Mouse (Mus musculus) midbrain, embryonic 13.5 days (tissue): ENCODE results near the gene Prkar1a. TPM values are rescaled to one million over a fixed set of nuclear protein-coding genes. Genes with fewer than 3 reads are reported as not detected.
A peak's percentile ranks its signal among the peaks of the same experiment; 100 is the strongest.

ENCODE experiments used
- ATAC-seq: fragments of 200-750 bp; cut with Nextera tagmentation; 2 replicates; pipeline ENCODE4 v1.8.0; 2017; ENCODE audit warnings: mild to moderate bottlenecking, moderate TSS enrichment, moderate library complexity
- H3K27ac ChIP-seq: fragments of 300-500 bp; sonication (generic); 2 replicates; pipeline ENCODE4 v1.5.1; 2015; ENCODE audit warnings: inconsistent platforms, mild to moderate bottlenecking, moderate library complexity
- H3K27me3 ChIP-seq: fragments of 300-500 bp; sonication (generic); 2 replicates; pipeline ENCODE4 v1.6.1; 2015; ENCODE audit warnings: mild to moderate bottlenecking, inconsistent platforms
- H3K36me3 ChIP-seq: fragments of 300-500 bp; sonication (generic); 2 replicates; pipeline ENCODE4 v1.6.1; 2015; ENCODE audit warnings: mild to moderate bottlenecking, inconsistent platforms
- H3K4me1 ChIP-seq: fragments of 300-500 bp; sonication (generic); replicated peaks from 2 replicates; pipeline ENCODE4 v1.6.1; 2015; ENCODE audit warnings: inconsistent platforms
- H3K4me2 ChIP-seq: fragments of 300-500 bp; sonication (generic); replicated peaks from 2 replicates; pipeline ENCODE4 v1.6.1; 2015; ENCODE audit warnings: moderate library complexity, mild to moderate bottlenecking, inconsistent platforms
- H3K4me3 ChIP-seq: fragments of 300-500 bp; sonication (generic); replicated peaks from 2 replicates; pipeline ENCODE4 v1.5.1; 2015; ENCODE audit warnings: mild to moderate bottlenecking, inconsistent platforms
- H3K9ac ChIP-seq: fragments of 300-500 bp; sonication (generic); replicated peaks from 2 replicates; pipeline ENCODE4 v1.6.1; 2015; ENCODE audit warnings: mild to moderate bottlenecking, inconsistent platforms
- H3K9me3 ChIP-seq: fragments of 300-500 bp; sonication (generic); 2 replicates; pipeline ENCODE4 v1.6.1; 2016; ENCODE audit warnings: mild to moderate bottlenecking, inconsistent platforms
- WGBS: fragments of 180-500 bp; shearing (Covaris S2); methylation state at CpG from one replicate; pipeline ENCODE4 v1.1.7; 2015; 5-methylcytosine and 5-hydroxymethylcytosine counted together
- polyA plus RNA-seq: library from polyadenylated mRNA; unstranded; fragments of >200 nt; fragmentation: Nextera tagmentation; extraction: Ambion mirVana; gene quantifications from 2 replicates; pipeline ENCODE4 v1.2.1, GENCODE M21; 2015

Prkar1a gene
- polyA plus RNA-seq, 1 experiment from 2014 or later = 471 TPM

GRCm38 (mm10) chr11:109669149-109669708, 20.0 kb downstream of the Prkar1a start:
- 93% methylated on average over 8 of the region's 8 CpGs for WGBS
- ATAC-seq = no peak
- Histone ChIP-seq H3K4me3 (no peak overlapping the region), H3K36me3 (peaks cover 55% of the 10 kb centered on the region), H3K9me3 (no peaks in the 10 kb centered on the region), H3K4me2 (no peak overlapping the region), H3K27me3 (no peaks in the 10 kb centered on the region), H3K27ac (no peak overlapping the region), H3K9ac (no peak overlapping the region), H3K4me1 (no peaks in the 10 kb centered on the region)

GRCm38 (mm10) chr11:109670026-109670916, 21.1 kb downstream of the Prkar1a start:
- WGBS = 62% methylated on average over 14 of the region's 14 CpGs
- Histone ChIP-seq H3K9ac (no peak overlapping the region), H3K4me3 (no peak overlapping the region), H3K4me1 (no peaks in the 10 kb centered on the region), H3K9me3 (no peaks in the 10 kb centered on the region), H3K27ac (no peak overlapping the region), H3K36me3 (peaks cover 46% of the 10 kb centered on the region), H3K4me2 (no peak overlapping the region), H3K27me3 (peaks cover 7% of the 10 kb centered on the region; the same call in 1 of the 2 replicates)
- ATAC-seq = peak; percentile 76; the same call in 1 of the 2 replicates

GRCm38 (mm10) chr11:109671136-109672020, 22.2 kb downstream of the Prkar1a start:
- Histone ChIP-seq H3K9me3 (no peaks in the 10 kb centered on the region), H3K4me1 (no peaks in the 10 kb centered on the region), H3K4me3 (no peak overlapping the region), H3K36me3 (peaks cover 35% of the 10 kb centered on the region), H3K9ac (no peak overlapping the region), H3K27ac (no peak overlapping the region), H3K27me3 (peaks cover 7% of the 10 kb centered on the region; the same call in 1 of the 2 replicates), H3K4me2 (no peak overlapping the region)
- WGBS = 80% methylated on average over 6 of the region's 6 CpGs
- no peak for ATAC-seq

- H3K4me1 ChIP-seq = no peaks in the 10 kb centered on the region
- H3K9ac ChIP-seq = no peak overlapping the region
- H3K27ac ChIP-seq = no peak overlapping the region
- ATAC-seq = no peak
- H3K36me3 ChIP-seq = peaks cover 29% of the 10 kb centered on the region
- no peaks in the 10 kb centered on the region for H3K9me3 ChIP-seq
- H3K4me3 ChIP-seq = no peak overlapping the region
- H3K4me2 ChIP-seq = no peak overlapping the region
- H3K27me3 ChIP-seq = peaks cover 7% of the 10 kb centered on the region; the same call in 1 of the 2 replicates
- WGBS = 92% methylated on average over 5 of the region's 5 CpGs
Measured at GRCm38 (mm10) chr11:109672021-109672324, 22.8 kb downstream of the Prkar1a start.

- no peak overlapping the region for H3K4me2 ChIP-seq
- no peaks in the 10 kb centered on the region for H3K4me1 ChIP-seq
- no peaks in the 10 kb centered on the region for H3K9me3 ChIP-seq
- H3K27ac ChIP-seq = no peak overlapping the region
- peaks cover 8% of the 10 kb centered on the region for H3K27me3 ChIP-seq
- ATAC-seq = no peak
- peaks cover 24% of the 10 kb centered on the region for H3K36me3 ChIP-seq
- WGBS = 90% methylated on average over 8 of the region's 8 CpGs
- no peak overlapping the region for H3K4me3 ChIP-seq
- H3K9ac ChIP-seq = no peak overlapping the region
Measured at GRCm38 (mm10) chr11:109672396-109672795, 23.2 kb downstream of the Prkar1a start.

GRCm38 (mm10) chr11:109672881-109673739, 23.9 kb downstream of the Prkar1a start:
- H3K4me3 ChIP-seq = no peak overlapping the region
- ATAC-seq = no peak
- H3K27me3 ChIP-seq = peaks cover 11% of the 10 kb centered on the region
- H3K4me1 ChIP-seq = no peaks in the 10 kb centered on the region
- peaks cover 17% of the 10 kb centered on the region for H3K36me3 ChIP-seq
- H3K4me2 ChIP-seq = no peak overlapping the region
- H3K9ac ChIP-seq = no peak overlapping the region
- no peaks in the 10 kb centered on the region for H3K9me3 ChIP-seq
- no peak overlapping the region for H3K27ac ChIP-seq
- WGBS = 77% methylated on average over 21 of the region's 21 CpGs

GRCm38 (mm10) chr11:109673741-109674140, 24.5 kb downstream of the Prkar1a start:
- H3K27ac ChIP-seq = no peak overlapping the region
- no peaks in the 10 kb centered on the region for H3K9me3 ChIP-seq
- H3K4me3 ChIP-seq = no peak overlapping the region
- H3K4me2 ChIP-seq = no peak overlapping the region
- no peaks in the 10 kb centered on the region for H3K4me1 ChIP-seq
- 90% methylated on average over 7 of the region's 7 CpGs for WGBS
- peaks cover 13% of the 10 kb centered on the region for H3K36me3 ChIP-seq
- ATAC-seq = no peak
- H3K27me3 ChIP-seq = peaks cover 11% of the 10 kb centered on the region
- no peak overlapping the region for H3K9ac ChIP-seq

- no peaks in the 10 kb centered on the region for H3K9me3 ChIP-seq
- peaks cover 13% of the 10 kb centered on the region for H3K36me3 ChIP-seq
- no peak overlapping the region for H3K4me2 ChIP-seq
- H3K4me3 ChIP-seq = no peak overlapping the region
- WGBS = 82% methylated on average over 11 of the region's 11 CpGs
- H3K9ac ChIP-seq = no peak overlapping the region
- peaks cover 11% of the 10 kb centered on the region for H3K27me3 ChIP-seq
- no peak for ATAC-seq
- H3K4me1 ChIP-seq = no peaks in the 10 kb centered on the region
- H3K27ac ChIP-seq = no peak overlapping the region
Measured at GRCm38 (mm10) chr11:109674542-109674941, 25.3 kb downstream of the Prkar1a start.

- H3K4me1 ChIP-seq = no peaks in the 10 kb centered on the region
- H3K9ac ChIP-seq = no peak overlapping the region
- WGBS = 88% methylated on average over 3 of the region's 3 CpGs
- no peak overlapping the region for H3K4me2 ChIP-seq
- H3K27me3 ChIP-seq = peaks cover 11% of the 10 kb centered on the region
- ATAC-seq = no peak
- no peak overlapping the region for H3K27ac ChIP-seq
- no peaks in the 10 kb centered on the region for H3K9me3 ChIP-seq
- H3K36me3 ChIP-seq = peaks cover 7% of the 10 kb centered on the region
- H3K4me3 ChIP-seq = no peak overlapping the region
Measured at GRCm38 (mm10) chr11:109675208-109675607, 26.0 kb downstream of the Prkar1a start.

GRCm38 (mm10) chr11:109675771-109676170, 26.6 kb downstream of the Prkar1a start:
- peaks cover 3% of the 10 kb centered on the region for H3K36me3 ChIP-seq
- no peaks in the 10 kb centered on the region for H3K9me3 ChIP-seq
- H3K27ac ChIP-seq = no peak overlapping the region
- 87% methylated on average over 9 of the region's 9 CpGs for WGBS
- H3K4me1 ChIP-seq = no peaks in the 10 kb centered on the region
- no peak overlapping the region for H3K4me2 ChIP-seq
- H3K4me3 ChIP-seq = no peak overlapping the region
- H3K27me3 ChIP-seq = peaks cover 11% of the 10 kb centered on the region
- no peak overlapping the region for H3K9ac ChIP-seq
- no peak for ATAC-seq

- ATAC-seq = no peak
- WGBS = 53% methylated on average over 12 of the region's 12 CpGs
Measured at GRCm38 (mm10) chr11:109676621-109677373, 27.6 kb downstream of the Prkar1a start.

More at GRCm38 (mm10) chr11:109676621-109677373, 27.6 kb downstream of the Prkar1a start:
- Histone ChIP-seq H3K27me3 (peaks cover 11% of the 10 kb centered on the region), H3K9ac (no peak overlapping the region), H3K4me2 (no peak overlapping the region), H3K4me1 (no peaks in the 10 kb centered on the region), H3K9me3 (no peaks in the 10 kb centered on the region), H3K36me3 (no peaks in the 10 kb centered on the region), H3K4me3 (no peak overlapping the region), H3K27ac (no peak overlapping the region)
